Mouse (Mus musculus) right cerebral cortex, postnatal 10 days (tissue): Measurements from ENCODE around the gene Hsf2bp.

Experiments used
- DNase-seq, 2 experiments: peaks; one replicate each; pipeline ENCODE4 v3.0.0; 2021; ENCODE audit warnings: low spot score in 2 of 2

Gene Hsf2bp

GRCm38 (mm10) chr17:31938539-31939260 is 97.4 kb downstream of the Hsf2bp start:
- DNase-seq, result no peak

DNA sequence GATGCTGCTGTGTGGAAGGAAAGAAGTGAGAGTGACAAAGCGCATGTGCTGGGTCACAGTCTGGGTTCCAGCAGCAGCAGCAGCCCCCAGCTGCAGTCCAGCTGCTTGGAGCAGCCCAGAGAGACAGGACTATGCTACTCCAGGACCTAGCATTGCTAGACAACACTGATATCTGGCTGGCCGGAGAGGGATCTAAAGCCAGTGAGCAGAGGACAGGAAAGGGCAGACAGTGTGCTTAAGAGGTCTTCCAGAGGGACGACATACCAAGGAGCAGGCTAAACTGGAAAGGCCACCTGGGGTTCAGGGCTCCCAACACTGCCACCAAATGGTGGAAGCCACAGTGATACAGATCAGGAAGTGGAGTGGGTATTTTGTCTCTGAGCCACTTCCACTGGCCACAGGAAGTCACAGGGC is 99.0 kb downstream of the Hsf2bp start:
- no peak for DNase-seq

DNA sequence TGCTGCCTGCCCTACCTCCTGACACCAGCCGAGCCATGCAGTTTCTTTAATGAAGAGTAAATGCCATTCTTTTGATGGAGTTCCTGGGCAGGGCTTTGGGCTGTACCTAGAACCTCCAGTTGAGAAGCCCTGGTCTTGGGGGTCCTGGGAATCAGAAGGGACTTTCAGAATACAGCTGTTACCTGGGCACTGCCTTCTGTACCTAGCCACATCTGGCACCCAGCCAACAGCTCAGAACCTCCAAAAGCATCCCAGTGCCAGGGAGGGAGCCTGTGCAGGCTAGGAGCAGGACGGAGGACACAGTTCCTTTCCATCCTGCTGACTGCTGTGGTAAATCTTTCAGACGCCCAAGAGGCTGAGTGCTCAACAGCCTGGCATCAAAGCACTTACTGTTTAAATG is 100.3 kb downstream of the Hsf2bp start:
- no peak for DNase-seq

DNA sequence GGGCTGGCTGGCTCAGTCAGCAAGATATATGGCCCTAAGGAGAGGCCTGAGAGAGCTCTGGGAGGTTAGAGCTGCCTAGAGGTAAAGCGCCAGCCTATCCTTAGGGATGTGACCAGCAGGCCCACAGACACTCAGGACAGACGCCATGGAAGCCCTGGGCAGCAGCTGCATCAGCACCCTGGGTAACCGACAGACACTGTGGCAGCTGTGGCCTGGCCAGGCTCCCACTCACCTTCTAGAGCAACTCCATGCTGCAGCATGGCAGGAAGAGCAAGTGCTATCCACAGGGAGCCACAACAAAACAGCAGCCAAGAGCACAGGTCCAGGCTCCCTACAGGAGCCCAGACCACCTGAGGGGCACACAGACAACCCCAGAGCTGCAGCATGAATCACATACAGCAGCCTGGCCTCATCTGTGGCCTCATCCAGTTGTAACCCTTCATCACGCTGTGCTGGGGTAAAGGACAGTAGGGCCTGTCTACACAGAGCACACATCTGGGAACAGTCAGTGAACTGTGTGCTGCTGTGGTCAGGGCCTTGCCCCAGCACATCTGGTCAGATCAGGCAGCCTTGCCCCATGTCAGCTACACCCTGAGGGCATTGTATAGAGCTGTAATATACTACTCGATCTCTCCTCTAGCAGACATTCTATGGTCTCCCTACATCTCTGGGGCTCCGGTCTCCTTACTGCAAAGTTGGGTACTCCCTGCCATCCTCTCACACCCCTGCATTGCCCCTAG is 100.9 kb downstream of the Hsf2bp start:
- DNase-seq, result no peak

DNA sequence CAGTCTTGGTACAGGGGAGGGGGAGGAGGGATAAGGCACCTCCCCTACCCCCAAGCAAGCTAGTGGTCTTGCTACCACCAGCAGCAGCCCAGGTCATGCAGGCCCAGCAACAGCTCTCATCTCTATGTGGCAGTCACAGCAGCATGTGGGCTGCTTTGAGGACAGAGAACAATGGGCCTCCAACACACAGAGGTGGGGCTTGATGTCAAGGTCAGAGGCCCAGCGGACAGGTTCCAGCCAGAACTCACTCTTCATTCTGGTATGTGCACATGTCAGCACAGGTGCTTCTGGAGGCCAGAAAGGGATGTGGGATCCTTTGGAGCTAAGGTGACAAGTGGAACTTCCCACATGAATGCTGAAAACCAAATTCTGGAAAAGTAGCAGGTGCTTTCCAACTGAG is 102.2 kb downstream of the Hsf2bp start:
- DNase-seq, result no peak

DNA sequence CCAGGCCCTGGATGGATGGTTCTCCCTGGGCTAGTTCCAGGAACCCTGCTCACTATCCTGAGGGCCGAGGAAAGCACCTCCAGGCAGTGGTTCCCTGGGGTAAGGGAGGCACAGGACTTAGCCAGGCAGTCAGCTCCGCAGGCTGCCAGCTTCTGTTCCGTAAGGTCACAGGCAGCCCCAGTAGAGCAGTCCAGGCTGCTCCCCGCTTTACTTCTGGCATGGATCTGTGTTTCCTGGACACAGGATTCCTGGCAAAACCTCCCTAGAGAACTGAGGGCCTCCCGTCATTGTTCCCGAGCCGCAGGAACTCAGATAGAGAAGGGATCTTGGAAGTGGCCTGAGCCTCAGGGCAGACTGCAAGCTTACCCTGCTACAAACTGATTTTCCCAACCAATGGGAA is 104.7 kb downstream of the Hsf2bp start:
- no peak for DNase-seq

DNA sequence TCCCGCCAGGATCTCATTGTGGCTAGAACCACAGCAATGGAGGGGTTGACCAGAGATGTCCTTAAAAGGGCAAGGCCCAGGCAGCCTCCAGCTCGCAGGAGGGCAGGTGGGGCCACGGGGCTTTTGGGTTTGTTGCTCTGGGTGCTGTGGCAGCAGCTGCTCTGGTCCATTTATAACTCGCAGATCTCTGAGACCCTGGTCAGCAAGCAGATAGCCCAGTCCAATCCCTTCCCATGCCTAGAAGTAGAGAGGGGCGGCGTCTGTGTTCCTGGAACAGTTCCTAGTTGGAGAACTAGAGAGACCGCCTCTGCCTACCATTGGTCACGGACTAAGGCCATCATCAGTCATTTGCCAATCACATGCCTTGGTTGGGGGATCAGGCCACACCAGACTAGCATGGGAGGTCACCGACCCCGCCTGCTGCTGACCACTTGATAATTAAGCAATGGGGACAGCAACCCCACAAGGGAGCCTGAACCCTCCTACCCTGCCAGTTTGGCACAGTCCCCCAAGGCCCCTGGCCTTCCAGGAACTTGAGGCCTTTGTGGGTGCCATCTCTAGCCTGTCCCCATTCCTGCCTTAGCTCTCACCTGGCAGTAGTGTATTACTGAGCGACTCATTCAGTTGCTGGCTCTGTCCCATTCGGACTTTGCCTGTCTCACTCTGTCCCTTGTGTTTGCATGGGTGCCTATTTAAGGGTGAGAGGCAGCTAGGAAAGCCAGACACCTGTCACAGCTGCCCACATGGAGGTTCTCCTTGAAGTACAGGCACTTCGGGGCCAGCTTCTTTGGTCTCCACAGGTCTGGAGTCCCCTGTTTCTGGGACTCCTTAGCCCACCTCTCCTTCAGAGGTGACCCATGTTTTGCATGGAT is 106.1 kb downstream of the Hsf2bp start:
- no peak for DNase-seq

GRCm38 (mm10) chr17:31929032-31929431 is 107.1 kb downstream of the Hsf2bp start:
- no peak for DNase-seq

DNA sequence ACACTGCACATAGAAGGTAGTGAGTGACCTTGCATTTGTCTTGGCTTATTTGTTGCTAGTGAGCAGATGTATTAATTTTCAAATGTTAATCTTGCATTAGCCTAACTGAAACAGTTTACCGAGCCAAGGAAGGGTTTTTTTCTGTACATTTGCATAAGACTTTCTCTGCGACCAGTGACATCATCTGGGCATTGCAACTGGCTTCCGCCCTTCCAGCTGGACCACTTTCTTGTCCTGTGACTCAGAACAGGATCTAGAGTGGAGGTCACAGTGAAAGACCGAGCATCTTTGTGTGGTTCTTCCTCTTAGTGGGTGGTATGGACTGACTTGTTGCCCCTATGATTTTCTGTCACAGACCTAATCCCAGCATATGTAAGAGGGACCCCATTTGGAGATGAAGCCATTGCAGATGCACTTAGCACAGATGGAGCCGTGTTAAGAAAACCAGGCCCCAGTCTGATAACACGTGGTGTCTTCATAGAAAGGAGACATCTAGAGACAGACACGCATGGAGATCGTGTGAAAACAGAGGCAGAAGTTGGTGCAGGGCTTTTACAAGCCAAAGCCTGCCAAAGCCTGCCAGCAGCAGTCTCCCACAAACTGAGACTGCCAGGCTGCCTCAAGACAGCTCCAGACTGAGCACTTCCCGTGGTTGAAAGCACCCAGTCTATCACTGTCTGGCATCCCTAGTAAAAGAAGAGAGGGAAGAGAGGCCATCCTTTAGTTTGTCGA is 108.1 kb downstream of the Hsf2bp start:
- DNase-seq, result peak; percentile 38 to 71

GRCm38 (mm10) chr17:31924229-31924628 is 111.9 kb downstream of the Hsf2bp start:
- no peak for DNase-seq

DNA sequence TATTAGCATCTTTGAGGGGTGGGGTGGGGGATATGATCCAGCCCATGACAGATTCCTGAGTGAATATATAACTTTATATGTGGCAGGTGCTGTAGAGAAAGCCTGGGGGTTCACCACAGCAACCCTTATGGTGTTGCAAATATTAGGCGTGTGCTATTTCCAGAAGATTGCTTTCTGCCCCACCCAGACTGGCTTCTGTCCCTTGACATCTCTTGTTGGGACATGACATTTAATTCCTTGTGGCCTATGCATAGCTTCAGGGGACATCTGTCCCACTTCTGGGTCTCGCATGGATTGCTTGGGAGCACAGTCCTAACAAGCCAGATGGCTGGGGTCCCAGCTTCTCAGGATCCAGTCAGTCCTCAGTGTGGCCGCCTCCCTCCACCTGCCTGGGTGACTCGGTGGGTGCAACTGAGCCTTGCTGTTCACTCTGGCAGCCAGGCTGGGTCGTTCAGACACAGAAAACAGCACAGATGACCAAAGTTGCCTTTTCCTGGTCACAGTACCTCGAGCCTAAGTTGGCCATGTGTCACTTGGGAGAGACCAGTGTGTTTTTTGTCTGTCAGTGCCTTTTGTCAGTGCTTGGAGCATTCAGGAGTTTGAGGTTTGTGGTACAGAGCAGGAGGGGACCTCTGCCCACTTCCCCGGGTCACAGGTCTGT is 112.7 kb downstream of the Hsf2bp start:
- no peak for DNase-seq

DNA sequence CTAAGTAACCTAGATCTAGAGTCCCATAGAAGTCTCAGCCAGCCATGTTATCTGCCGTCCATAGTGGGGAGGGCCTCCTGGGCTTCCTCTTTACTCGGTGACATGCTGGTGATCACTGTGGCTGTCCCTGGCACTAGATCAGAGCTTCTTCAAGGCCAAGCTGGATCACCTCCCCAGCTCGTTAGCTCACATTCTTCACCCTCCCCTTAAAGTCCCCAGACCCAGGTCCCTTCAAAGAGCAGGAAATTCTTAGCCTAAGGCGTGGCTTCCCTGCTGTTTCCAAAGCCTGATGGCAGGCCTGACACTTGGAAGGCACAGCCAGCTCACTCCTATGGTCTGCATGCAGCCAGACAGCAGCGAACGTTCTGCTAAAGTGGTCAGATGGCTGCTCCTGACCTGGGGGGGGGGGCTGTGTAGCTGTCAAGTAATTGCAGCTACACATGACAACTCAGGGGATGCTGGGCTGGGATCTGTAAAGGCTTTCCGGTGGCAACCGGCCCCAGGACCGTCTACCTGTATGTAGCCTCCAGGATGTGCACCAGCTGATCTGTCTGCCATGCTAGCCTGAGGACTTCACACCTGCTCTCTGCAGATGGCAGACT is 115.5 kb downstream of the Hsf2bp start:
- no peak for DNase-seq

- DNase-seq, result no peak
Measured at GRCm38 (mm10) chr17:31919599-31919998, 116.5 kb downstream of the Hsf2bp start.

GRCm38 (mm10) chr17:31918374-31918773 is 117.8 kb downstream of the Hsf2bp start:
- DNase-seq, result no peak

DNA sequence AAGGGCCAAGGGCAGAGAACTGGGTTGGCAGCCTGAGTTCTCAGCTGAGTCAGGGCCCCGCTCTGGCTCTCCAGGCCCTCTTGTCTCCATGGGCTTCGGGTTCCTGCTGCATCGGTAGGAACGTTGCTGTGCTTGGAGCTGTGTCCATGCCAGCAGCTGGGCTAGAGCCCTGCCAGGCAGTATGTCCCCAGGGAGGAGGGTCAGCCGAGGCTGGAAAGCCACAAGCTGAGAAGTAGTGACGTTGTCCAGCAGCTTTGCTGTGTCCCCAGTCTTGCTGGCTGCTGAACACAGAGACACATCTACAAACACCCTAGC is 119.7 kb downstream of the Hsf2bp start:
- DNase-seq, result no peak

DNA sequence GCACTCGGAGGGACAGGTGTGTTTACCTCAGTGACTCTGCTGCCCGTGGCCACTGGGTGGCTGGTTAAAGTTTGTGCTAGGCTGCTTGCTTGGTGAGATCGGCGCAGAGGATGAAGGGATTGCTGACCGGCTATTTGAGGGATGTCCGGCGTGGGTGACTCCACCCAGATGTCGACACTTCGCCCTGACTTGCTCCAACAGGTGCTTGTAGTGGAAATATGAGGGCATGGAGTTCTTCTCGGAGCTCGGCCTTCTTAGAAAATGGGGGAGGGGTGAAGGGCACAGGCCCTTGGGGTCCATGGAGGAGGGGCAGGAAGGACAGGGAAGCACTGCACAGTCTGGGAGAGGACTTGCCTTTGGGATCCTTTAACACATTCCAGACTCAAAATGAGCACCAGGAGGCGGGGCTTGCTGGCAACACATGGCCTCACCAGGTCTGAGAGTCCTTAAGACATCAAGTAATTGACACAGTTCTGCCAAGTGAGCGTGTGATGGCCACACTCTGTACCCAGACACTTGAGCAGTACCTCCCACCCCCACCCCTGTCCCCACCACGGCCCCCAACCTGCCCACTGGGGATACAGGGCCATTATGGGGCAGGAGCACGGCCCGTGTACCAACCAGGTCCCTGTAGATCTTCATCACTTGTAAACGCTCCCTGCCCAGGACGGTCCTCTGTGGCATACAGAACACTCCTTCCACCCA is 120.2 kb downstream of the Hsf2bp start:
- no peak for DNase-seq

DNA sequence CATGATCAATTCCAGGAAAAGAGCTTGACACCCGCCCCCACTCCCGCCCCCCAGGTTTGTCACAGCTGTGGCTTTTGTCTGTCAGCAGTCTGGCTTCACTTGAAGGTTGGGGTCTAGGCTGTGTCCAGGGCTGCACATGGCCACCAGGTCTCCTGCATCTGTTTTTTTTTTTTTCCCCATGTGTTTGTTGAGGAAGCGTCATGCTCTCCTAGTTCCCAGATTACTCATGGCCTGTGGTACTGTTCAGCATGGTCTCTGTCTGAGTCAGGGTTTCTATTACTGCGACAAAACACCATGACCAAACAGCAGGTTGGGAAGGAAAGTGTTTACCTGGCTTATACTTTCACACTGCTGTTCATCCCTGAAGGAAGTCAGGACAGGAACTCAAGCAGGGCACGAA is 121.8 kb downstream of the Hsf2bp start:
- DNase-seq, result no peak

DNA sequence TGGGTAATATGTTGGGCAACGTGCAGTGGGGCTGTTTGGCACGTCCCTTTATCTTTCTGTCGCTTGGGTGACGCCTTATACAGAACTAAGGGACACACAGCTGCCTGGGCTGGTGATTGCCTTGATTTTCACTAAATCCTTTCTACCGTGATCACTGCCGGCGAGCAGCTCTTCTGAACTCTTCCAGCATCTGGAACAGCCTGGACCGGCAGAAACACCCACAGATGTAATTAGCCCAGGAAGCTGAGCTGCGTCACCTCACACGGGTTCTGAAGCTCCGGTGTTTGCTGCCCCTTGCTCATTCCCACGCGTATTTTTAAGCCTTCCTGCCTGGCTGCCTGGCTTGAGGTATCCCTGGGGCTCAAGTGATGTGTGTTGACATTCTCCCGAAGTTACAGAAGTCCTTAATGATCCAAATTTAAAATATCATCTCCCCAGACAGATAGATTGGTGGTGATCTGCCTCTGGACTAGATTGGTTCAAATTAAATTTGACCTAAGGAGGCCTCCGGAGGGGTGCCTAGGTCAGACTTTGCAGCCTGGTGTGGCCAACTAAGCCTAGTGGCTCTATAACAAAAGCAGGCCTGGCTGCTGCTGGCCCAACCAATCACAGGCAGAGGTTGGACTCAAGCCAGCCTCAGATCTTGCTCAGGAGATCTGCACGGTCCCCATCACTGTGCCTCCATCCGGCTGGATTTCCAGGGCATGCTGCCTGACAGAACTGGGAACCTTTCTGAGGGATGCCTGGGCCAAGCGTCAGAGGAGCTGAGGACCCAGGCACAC is 123.1 kb downstream of the Hsf2bp start:
- peak in 1 of 2 experiments; percentile 37 for DNase-seq

GRCm38 (mm10) chr17:31912387-31912786 is 123.8 kb downstream of the Hsf2bp start:
- DNase-seq, result no peak

DNA sequence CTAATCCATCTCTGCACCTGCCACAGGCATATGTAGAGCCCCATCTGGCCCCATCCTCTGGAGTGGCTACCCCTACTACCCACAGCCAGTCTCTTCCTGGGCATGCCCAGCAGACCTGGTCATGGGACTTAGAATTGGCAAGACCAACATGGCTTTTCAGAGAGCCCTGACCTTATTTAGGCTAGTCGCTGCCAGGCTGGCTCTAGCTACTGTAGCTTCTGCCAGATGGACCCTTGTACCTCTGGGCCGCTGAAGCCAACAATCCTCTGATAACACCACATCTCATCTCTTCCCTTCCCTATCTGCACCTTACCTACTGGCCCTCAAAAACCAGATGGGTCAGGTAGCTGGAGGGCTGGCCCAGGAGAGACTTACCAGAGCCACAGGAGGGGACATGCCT is 127.2 kb downstream of the Hsf2bp start:
- DNase-seq, result no peak
